Mouse (Mus musculus) urinary bladder, postnatal 4 days (tissue): Measurements from ENCODE around the gene Dnajc5.

Experiments
- DNase-seq, 2 experiments: peaks; one replicate each; pipeline ENCODE4 v3.0.0; 2021 to 2022; ENCODE audit warnings: low spot score in 2 of 2

Gene Dnajc5

GRCm38 (mm10) chr2:181511231-181511630, 9.1 kb upstream of the Dnajc5 start:
- no peak for DNase-seq

GRCm38 (mm10) chr2:181519201-181519600, 1.1 kb upstream of the Dnajc5 start:
- no peak for DNase-seq

- DNase-seq = no peak
Observed at GRCm38 (mm10) chr2:181520936-181521227, 597 bp downstream of the Dnajc5 start.

- DNase-seq = no peak
Observed at GRCm38 (mm10) chr2:181521491-181521890, 1.2 kb downstream of the Dnajc5 start.

GRCm38 (mm10) chr2:181522811-181523210, 2.5 kb downstream of the Dnajc5 start:
- DNase-seq = no peak

- DNase-seq = no peak
Observed at GRCm38 (mm10) chr2:181525526-181525925, 5.2 kb downstream of the Dnajc5 start.

- DNase-seq = no peak
Observed at GRCm38 (mm10) chr2:181529076-181529475, 8.8 kb downstream of the Dnajc5 start.

- DNase-seq = no peak
Observed at GRCm38 (mm10) chr2:181532589-181532988, 12.3 kb downstream of the Dnajc5 start.

GRCm38 (mm10) chr2:181536410-181536809, 16.1 kb downstream of the Dnajc5 start:
- no peak for DNase-seq

- DNase-seq = no peak
Observed at GRCm38 (mm10) chr2:181537444-181538047, 17.3 kb downstream of the Dnajc5 start.

GRCm38 (mm10) chr2:181541761-181542380, 21.6 kb downstream of the Dnajc5 start:
- no peak for DNase-seq

- DNase-seq = no peak
Observed at GRCm38 (mm10) chr2:181546142-181546541, 25.9 kb downstream of the Dnajc5 start.

GRCm38 (mm10) chr2:181548227-181548626, 27.9 kb downstream of the Dnajc5 start:
- DNase-seq = no peak

- DNase-seq = no peak
Observed at GRCm38 (mm10) chr2:181548682-181549081, 28.4 kb downstream of the Dnajc5 start.

GRCm38 (mm10) chr2:181550233-181550632, 29.9 kb downstream of the Dnajc5 start:
- DNase-seq = no peak

- no peak for DNase-seq
Observed at GRCm38 (mm10) chr2:181553772-181554171, 33.5 kb downstream of the Dnajc5 start.

GRCm38 (mm10) chr2:181567338-181567737, 47.1 kb downstream of the Dnajc5 start:
- no peak for DNase-seq

GRCm38 (mm10) chr2:181568272-181569008, 48.2 kb downstream of the Dnajc5 start:
- peak in 1 of 2 experiments; percentile 32 for DNase-seq

GRCm38 (mm10) chr2:181569856-181570255, 49.6 kb downstream of the Dnajc5 start:
- no peak for DNase-seq

- no peak for DNase-seq
Observed at GRCm38 (mm10) chr2:181570375-181570774, 50.1 kb downstream of the Dnajc5 start.

- no peak for DNase-seq
Observed at GRCm38 (mm10) chr2:181570921-181571595, 50.8 kb downstream of the Dnajc5 start.

- peak in 1 of 2 experiments; percentile 53 for DNase-seq
Observed at GRCm38 (mm10) chr2:181571941-181572670, 51.8 kb downstream of the Dnajc5 start.
